Mouse (Mus musculus): ENCODE data around the gene Msi1. TPM values are rescaled to one million over a fixed set of nuclear protein-coding genes. Genes with fewer than 3 reads are reported as not detected.

Gene Msi1
- total RNA-seq, 2 experiments from 2014 or later = not detected

GRCm38 (mm10) chr5:115464408-115465115, 35.2 kb downstream of the Msi1 start:
- ATAC-seq (replicated peaks; ENCODE audit: poor library complexity, severe bottlenecking) = no peak

- no peak for ATAC-seq (replicated peaks; ENCODE audit: poor library complexity, severe bottlenecking)
Observed at GRCm38 (mm10) chr5:115465642-115466420, 36.4 kb downstream of the Msi1 start, which contains the start of gene Pla2g1b. Gene Pla2g1b (plus strand): TSS chr5:115466262.

- ATAC-seq (replicated peaks; ENCODE audit: poor library complexity, severe bottlenecking) = no peak
Observed at GRCm38 (mm10) chr5:115469791-115470190, 40.4 kb downstream of the Msi1 start.

GRCm38 (mm10) chr5:115470766-115471531, 41.5 kb downstream of the Msi1 start:
- peak; percentile 77 for ATAC-seq (replicated peaks; ENCODE audit: poor library complexity, severe bottlenecking)

GRCm38 (mm10) chr5:115473191-115473590, 43.8 kb downstream of the Msi1 start:
- ATAC-seq (replicated peaks; ENCODE audit: poor library complexity, severe bottlenecking) = no peak

GRCm38 (mm10) chr5:115474174-115474828, 44.9 kb downstream of the Msi1 start:
- ATAC-seq (replicated peaks; ENCODE audit: poor library complexity, severe bottlenecking) = no peak

GRCm38 (mm10) chr5:115475337-115476106, 46.1 kb downstream of the Msi1 start:
- ATAC-seq (replicated peaks; ENCODE audit: poor library complexity, severe bottlenecking) = peak; percentile 62

- ATAC-seq (replicated peaks; ENCODE audit: poor library complexity, severe bottlenecking) = no peak
Observed at GRCm38 (mm10) chr5:115476107-115476727, 46.8 kb downstream of the Msi1 start.

- no peak for ATAC-seq (replicated peaks; ENCODE audit: poor library complexity, severe bottlenecking)
Observed at GRCm38 (mm10) chr5:115479561-115479960, 50.2 kb downstream of the Msi1 start.

- ATAC-seq (replicated peaks; ENCODE audit: poor library complexity, severe bottlenecking) = no peak
Observed at GRCm38 (mm10) chr5:115480101-115480500, 50.7 kb downstream of the Msi1 start.

- no peak for ATAC-seq (replicated peaks; ENCODE audit: poor library complexity, severe bottlenecking)
Observed at GRCm38 (mm10) chr5:115482390-115483265, 53.2 kb downstream of the Msi1 start.

GRCm38 (mm10) chr5:115483385-115483784, 54.0 kb downstream of the Msi1 start:
- no peak for ATAC-seq (replicated peaks; ENCODE audit: poor library complexity, severe bottlenecking)

- ATAC-seq (replicated peaks; ENCODE audit: poor library complexity, severe bottlenecking) = peak; percentile 91
Observed at GRCm38 (mm10) chr5:115483947-115484920, 54.8 kb downstream of the Msi1 start, which contains the start of gene Sirt4. Gene Sirt4 (minus strand): TSS chr5:115484725.

GRCm38 (mm10) chr5:115484996-115485395, 55.6 kb downstream of the Msi1 start:
- ATAC-seq (replicated peaks; ENCODE audit: poor library complexity, severe bottlenecking) = no peak

- ATAC-seq (replicated peaks; ENCODE audit: poor library complexity, severe bottlenecking) = no peak
Observed at GRCm38 (mm10) chr5:115485489-115486205, 56.2 kb downstream of the Msi1 start.

- no peak for ATAC-seq (replicated peaks; ENCODE audit: poor library complexity, severe bottlenecking)
Observed at GRCm38 (mm10) chr5:115486726-115487125, 57.3 kb downstream of the Msi1 start.
